Mouse (Mus musculus) central nervous system, embryonic 18 days (tissue): ENCODE data around the gene Cfl2. TPM values are rescaled to one million over a fixed set of nuclear protein-coding genes. Genes with fewer than 3 reads are reported as not detected.

ENCODE experiments used
- polyA plus RNA-seq: library from polyadenylated mRNA; depleted of rRNA; stranded (reverse); fragments of >200 nt; gene quantifications from 2 replicates; pipeline ENCODE4 v1.2.3, GENCODE M21; 2012; rRNA removed

The Cfl2 gene
- 73.4 and 78.8 TPM in 2 replicates for polyA plus RNA-seq

DNA sequence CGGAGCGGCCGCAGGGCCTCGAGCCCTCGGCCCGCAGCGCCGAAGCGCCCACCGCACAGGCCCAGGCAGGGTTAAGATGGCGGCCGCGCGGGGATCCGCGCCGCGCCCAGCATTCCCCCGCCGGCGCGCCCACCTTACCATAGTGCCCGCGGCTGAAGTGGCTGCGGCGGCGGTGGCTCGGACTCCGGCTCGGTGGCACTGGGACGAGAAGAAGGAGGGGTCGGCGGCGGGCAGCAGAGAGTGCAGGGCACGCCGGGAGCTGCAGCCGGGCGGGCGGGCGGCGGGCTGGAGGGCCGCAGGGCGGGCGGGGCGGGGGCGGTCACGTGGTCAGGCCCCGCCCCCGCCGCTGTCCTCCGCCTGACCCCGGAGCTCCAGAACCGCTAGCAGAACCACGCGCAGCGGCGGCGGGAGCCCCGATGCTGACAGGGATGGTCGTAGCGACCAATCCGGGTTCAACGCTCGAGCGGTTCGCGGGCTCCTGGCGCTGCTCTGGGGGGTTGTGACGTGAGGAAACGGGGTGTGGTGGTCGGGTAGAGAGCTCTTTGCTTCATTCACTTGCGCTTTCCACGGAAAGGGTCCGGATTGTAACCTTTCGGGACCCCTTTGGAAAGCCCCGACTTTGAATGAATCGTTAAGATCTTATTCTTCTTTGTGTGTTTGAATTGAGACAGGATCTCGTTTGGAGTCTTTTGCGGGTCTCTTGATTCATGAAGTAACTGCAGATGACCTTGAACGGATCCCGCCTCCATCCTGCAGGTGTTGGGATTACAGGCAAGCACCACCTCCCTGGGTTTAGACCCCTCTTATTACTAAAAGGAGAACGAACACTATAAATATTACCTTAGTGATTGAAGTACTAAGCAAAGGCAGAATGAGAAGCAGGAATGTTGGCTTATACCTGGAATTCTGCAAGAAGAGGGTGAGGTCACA lies at the start of gene Cfl2:
Gene Cfl2 (minus strand): TSS at position 272 of the 930 bp plus-strand sequence.

Other genes with a start within 250 kb of the Cfl2 start
- 95.7 and 109 TPM in 2 replicates for gene Sptssa, start 206.3 kb downstream of the Cfl2 start, polyA plus RNA-seq
- gene Eapp, start 167.0 kb downstream of the Cfl2 start, polyA plus RNA-seq, result 29.8 and 30.3 TPM in 2 replicates
- 80.8 and 88.9 TPM in 2 replicates for gene Snx6, start 67.2 kb downstream of the Cfl2 start, polyA plus RNA-seq
- gene Gm20403, start 123.7 kb upstream of the Cfl2 start, polyA plus RNA-seq, result not detected in 2 replicates
- 3.2 and 3.6 TPM in 2 replicates for gene Baz1a, start 151.5 kb upstream of the Cfl2 start, polyA plus RNA-seq
- gene 2700097O09Rik, start 217.2 kb upstream of the Cfl2 start, polyA plus RNA-seq, result 27.6 and 29.4 TPM in 2 replicates
- gene Srp54a, start 217.4 kb upstream of the Cfl2 start, polyA plus RNA-seq, result 58.3 and 69.1 TPM in 2 replicates